Mouse (Mus musculus) intestine, embryonic 14.5 days (tissue): ENCODE results near the gene Ddx54. TPM values are rescaled to one million over a fixed set of nuclear protein-coding genes. Genes with fewer than 3 reads are reported as not detected.
A peak's percentile ranks its signal among the peaks of the same experiment; 100 is the strongest.

Experiments
- ATAC-seq: fragments of 200-750 bp; cut with Nextera tagmentation; replicated peaks from 2 replicates; pipeline ENCODE4 v1.8.0; 2017; ENCODE audit warnings: low read depth, moderate number of reproducible peaks, moderate TSS enrichment, moderate library complexity; ENCODE audit not compliant: low FRiP score, low TSS enrichment
- DNase-seq: peaks from one replicate; pipeline ENCODE4 v3.0.0-alpha.2; 2018; ENCODE audit warnings: low spot score
- H3K27ac ChIP-seq: fragments of 300-500 bp; sonication (generic); 2 replicates; pipeline ENCODE4 v1.5.1; 2014; ENCODE audit warnings: low read depth, mild to moderate bottlenecking, control low read depth
- H3K27me3 ChIP-seq: fragments of 300-500 bp; sonication (generic); replicated peaks from 2 replicates; pipeline ENCODE4 v1.6.1; 2014; ENCODE audit warnings: low read length, control low read depth; ENCODE audit not compliant: control insufficient read depth, insufficient read depth
- H3K36me3 ChIP-seq: fragments of 300-500 bp; sonication (generic); 2 replicates; pipeline ENCODE4 v1.6.1; 2014; ENCODE audit warnings: low read length, control low read depth; ENCODE audit not compliant: control insufficient read depth, insufficient read depth
- H3K4me1 ChIP-seq: fragments of 300-500 bp; sonication (generic); replicated peaks from 2 replicates; pipeline ENCODE4 v1.6.1; 2014; ENCODE audit warnings: low read length, control low read depth, mixed read lengths; ENCODE audit not compliant: control insufficient read depth, insufficient read depth
- H3K4me2 ChIP-seq: fragments of 300-500 bp; sonication (generic); 2 replicates; pipeline ENCODE4 v1.6.1; 2014; ENCODE audit warnings: low read length
- H3K4me3 ChIP-seq: fragments of 300-500 bp; sonication (generic); 2 replicates; pipeline ENCODE4 v1.5.1; 2014; ENCODE audit warnings: low read depth, low read length, control low read depth, mixed read lengths
- H3K9ac ChIP-seq: fragments of 300-500 bp; sonication (generic); 2 replicates; pipeline ENCODE4 v1.6.1; 2014; ENCODE audit warnings: mild to moderate bottlenecking, low read length
- H3K9me3 ChIP-seq: fragments of 300-500 bp; sonication (generic); 2 replicates; pipeline ENCODE4 v1.6.1; 2016; ENCODE audit warnings: low read length, control low read depth; ENCODE audit not compliant: control insufficient read depth
- WGBS: fragments of 180-500 bp; shearing (Covaris S2); extraction: QIAGEN DNeasy Blood & Tissue Kit; methylation state at CpG from one replicate; pipeline ENCODE4 v1.1.7; 2014; 5-methylcytosine and 5-hydroxymethylcytosine counted together
- polyA plus RNA-seq: library from polyadenylated mRNA; unstranded; fragments of >200 nt; fragmentation: Nextera tagmentation; extraction: Ambion mirVana; gene quantifications from 2 replicates; pipeline ENCODE4 v1.2.1, GENCODE M21; 2014

Gene Ddx54
- polyA plus RNA-seq, 1 experiment from 2014 or later: 41.0 TPM

DNA sequence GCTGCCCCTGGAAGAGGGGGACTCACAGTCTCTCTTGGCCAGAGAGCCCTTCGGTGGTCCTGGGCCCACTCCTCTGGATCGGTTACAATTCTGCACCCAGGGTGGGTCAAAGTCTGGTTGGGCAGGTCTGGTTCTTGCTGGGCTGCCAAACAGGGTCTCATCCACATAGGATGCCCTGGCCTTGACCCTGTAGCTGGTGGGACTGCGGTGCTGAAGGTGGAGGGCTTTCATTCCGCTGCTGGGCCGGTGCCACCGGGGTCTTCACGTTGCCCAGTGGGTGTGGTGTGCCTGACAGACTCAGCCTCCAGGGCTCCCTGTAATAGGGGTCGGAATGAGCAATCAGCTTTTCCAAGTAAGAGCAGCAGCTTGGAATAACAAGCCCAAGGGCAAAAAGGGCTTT, 1.1 kb upstream of the Ddx54 start:
- 44% methylated on average over 8 of the region's 8 CpGs for WGBS
- H3K4me2 ChIP-seq: peak overlapping the region; percentile 80
- H3K9ac ChIP-seq: peak overlapping the region; percentile 66
- H3K27me3 ChIP-seq: no peaks in the 10 kb centered on the region
- DNase-seq: no peak
- 0 out of 2 replicates have a peak, but pooled peaks cover 5% of the 10 kb centered on the region for H3K9me3 ChIP-seq
- no peak overlapping the region for H3K27ac ChIP-seq
- peak overlapping the region; percentile 83 for H3K4me3 ChIP-seq
- 0 out of 2 replicates have a peak, but pooled peaks cover 17% of the 10 kb centered on the region for H3K36me3 ChIP-seq
- ATAC-seq: no peak
- peaks cover 12% of the 10 kb centered on the region for H3K4me1 ChIP-seq

DNA sequence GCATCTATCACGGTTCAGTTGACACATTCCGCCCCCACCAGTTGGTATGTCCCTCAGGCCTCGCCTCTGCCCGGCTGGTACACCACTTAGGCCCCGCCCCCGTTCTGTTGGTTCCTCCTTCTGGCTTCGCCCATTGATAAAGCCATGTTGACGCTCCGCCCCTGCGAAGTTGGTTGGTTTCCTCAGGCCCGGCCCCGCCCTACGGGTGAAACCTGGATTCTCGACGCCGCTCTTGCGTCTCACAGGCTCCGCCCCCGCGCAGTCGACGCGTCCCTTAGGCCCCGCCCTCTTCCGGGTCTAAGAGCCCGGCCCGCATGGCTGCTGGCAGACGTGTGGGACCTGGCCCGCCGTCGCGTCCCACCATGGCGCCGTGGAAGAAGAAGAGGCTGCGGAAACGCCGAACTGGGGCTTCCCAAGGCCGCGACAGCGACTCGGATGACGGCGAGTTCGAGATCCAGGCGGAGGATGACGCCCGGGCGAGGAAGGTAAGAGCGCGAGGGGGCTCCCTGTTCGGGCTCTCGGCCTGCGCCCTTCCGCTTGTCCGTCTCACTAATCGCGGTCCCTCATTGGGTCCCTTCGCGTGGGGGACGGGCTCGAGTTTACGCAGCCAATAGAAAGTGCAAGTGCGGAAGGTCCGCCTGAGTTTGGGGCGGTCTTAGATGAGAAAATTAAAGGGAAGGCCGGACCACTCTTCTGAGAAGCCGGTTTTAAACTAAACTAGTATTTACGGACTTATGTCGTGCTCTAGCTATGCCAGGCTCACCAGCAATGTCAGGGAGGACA, 474 bp downstream of the Ddx54 start:
- H3K9me3 ChIP-seq: 0 out of 2 replicates have a peak, but pooled peaks cover 5% of the 10 kb centered on the region
- H3K27me3 ChIP-seq: no peaks in the 10 kb centered on the region
- peak overlapping the region; percentile 83 for H3K4me3 ChIP-seq
- under 1% methylated on average over 69 of the region's 69 CpGs for WGBS
- peak; percentile 95 for ATAC-seq
- peak overlapping the region; percentile 80 for H3K4me2 ChIP-seq
- peak; percentile 100 for DNase-seq
- peak overlapping the region; percentile 82 for H3K27ac ChIP-seq
- peaks cover 12% of the 10 kb centered on the region for H3K4me1 ChIP-seq
- peak overlapping the region; percentile 66 for H3K9ac ChIP-seq
- peaks cover 22% of the 10 kb centered on the region for H3K36me3 ChIP-seq

DNA sequence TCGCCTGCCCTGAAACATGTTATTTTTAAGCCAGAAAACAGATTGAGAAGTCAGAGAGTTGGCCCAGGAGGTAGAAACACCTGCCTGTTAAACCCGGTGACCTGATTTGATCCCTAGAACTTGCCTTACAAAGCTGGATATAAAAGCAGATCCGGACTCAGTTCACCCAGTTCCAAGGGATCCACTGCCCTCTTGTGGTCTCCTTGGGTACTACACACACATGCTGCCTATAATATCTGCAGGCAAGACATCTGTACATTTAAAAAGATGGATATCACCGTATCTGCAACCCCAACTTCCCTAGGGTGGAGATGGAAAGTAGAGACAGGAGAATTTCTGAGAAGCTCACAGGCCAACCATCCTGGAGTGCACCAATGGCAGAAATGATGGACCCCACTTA, 3.4 kb downstream of the Ddx54 start:
- 94% methylated on average over 4 of the region's 4 CpGs for WGBS
- Histone ChIP-seq H3K4me1 (peaks cover 12% of the 10 kb centered on the region), H3K27ac (no peak overlapping the region), H3K4me2 (no peak overlapping the region), H3K36me3 (peaks cover 50% of the 10 kb centered on the region), H3K9me3 (0 out of 2 replicates have a peak, but pooled peaks cover 8% of the 10 kb centered on the region), H3K27me3 (no peaks in the 10 kb centered on the region), H3K9ac (no peak overlapping the region), H3K4me3 (no peak overlapping the region)
- DNase-seq (peak; percentile 72), ATAC-seq (no peak)

DNA sequence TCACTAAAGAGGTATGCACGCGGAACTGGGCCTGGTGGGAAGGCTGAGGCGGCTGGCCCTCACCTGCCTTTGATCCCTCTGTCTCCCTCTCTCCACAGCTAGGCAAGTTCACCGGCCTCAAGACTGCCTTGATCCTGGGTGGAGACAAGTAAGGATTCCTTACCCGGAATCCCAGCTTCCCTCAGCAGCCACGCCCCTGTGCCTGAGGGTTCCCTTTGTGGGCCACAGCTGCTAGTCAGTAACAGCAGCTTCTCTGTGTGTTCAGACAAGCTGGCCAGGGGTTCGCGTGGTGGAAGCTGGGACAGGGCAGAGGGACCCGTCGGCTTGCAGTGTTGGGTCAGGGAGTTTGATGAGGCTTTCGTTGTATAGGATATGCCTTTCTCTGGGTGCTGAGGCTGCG, 6.2 kb downstream of the Ddx54 start:
- WGBS: 85% methylated on average over 12 of the region's 12 CpGs
- no peak for DNase-seq
- no peak overlapping the region for H3K27ac ChIP-seq

DNA sequence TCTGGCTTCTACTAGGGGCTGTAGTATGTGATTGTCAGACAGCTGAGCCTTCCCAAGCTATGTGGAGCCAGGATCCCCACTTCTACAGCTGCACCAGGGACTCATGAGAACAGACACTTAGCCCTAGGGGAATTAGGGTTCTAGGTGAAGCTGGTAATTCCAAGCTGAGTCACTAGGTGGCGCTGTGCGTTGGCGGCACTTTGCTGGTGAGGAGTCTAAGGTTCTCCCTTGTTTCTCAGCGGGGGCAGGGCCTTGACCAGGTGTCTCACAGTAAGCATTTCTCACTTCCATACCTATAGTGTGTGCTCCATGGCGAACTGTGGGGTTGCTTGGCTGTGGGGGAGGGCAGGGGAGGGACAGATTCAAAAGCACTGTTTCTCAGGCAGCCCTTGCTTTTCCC, 6.7 kb downstream of the Ddx54 start:
- Histone ChIP-seq H3K27me3 (no peaks in the 10 kb centered on the region), H3K36me3 (peaks cover 82% of the 10 kb centered on the region), H3K27ac (no peak overlapping the region), H3K4me3 (no peak overlapping the region), H3K9ac (no peak overlapping the region), H3K4me2 (no peak overlapping the region), H3K4me1 (no peaks in the 10 kb centered on the region), H3K9me3 (0 out of 2 replicates have a peak, but pooled peaks cover 8% of the 10 kb centered on the region)
- WGBS: 20% methylated on average over 5 of the region's 5 CpGs
- DNase-seq (peak; percentile 87), ATAC-seq (no peak)

More for the DNA sequence above, 6.2 kb downstream of the Ddx54 start:
- H3K4me3 ChIP-seq: no peak overlapping the region
- H3K27me3 ChIP-seq: no peaks in the 10 kb centered on the region
- 0 out of 2 replicates have a peak, but pooled peaks cover 8% of the 10 kb centered on the region for H3K9me3 ChIP-seq
- peaks cover 77% of the 10 kb centered on the region for H3K36me3 ChIP-seq
- no peak overlapping the region for H3K4me2 ChIP-seq
- peaks cover 4% of the 10 kb centered on the region for H3K4me1 ChIP-seq
- H3K9ac ChIP-seq: no peak overlapping the region
- no peak for ATAC-seq

DNA sequence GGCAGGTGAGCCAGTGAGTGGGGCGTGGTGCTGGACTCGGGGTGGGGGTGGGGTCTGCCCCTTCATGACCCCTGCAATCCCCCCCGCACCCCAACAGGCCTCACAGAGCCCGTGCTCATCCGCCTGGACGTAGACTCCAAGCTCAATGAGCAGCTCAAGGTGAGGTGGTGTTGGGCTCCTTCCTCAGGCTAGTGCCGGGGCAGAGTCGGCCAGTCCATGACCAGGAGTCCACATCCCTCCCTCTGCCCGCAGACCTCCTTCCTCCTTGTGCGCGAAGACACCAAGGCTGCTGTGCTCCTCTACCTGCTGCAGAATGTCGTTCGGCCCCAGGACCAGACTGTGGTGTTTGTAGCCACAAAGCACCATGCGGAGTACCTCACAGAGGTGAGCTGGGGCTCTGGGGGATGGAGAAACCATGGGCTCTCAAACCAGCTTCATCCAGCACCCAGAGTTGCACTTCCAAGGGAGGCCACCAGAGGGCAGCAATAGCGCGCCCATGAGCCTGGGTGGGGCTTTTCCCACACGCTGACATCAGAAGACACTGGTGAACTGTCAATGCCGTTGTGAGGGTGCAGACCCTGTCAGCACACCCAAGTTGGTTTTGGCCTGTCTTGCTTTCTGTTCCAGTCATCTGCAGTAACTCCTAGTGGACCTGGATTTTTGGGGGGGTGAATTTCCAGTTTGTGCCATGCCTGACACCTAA, 8.0 kb downstream of the Ddx54 start:
- Histone ChIP-seq H3K27me3 (no peaks in the 10 kb centered on the region), H3K4me2 (no peak overlapping the region), H3K9ac (no peak overlapping the region), H3K36me3 (peaks cover 90% of the 10 kb centered on the region), H3K4me1 (no peaks in the 10 kb centered on the region), H3K4me3 (no peak overlapping the region), H3K9me3 (0 out of 2 replicates have a peak, but pooled peaks cover 8% of the 10 kb centered on the region), H3K27ac (no peak overlapping the region)
- no peak for ATAC-seq
- DNase-seq: peak; percentile 96
- 67% methylated on average over 18 of the region's 18 CpGs for WGBS

DNA sequence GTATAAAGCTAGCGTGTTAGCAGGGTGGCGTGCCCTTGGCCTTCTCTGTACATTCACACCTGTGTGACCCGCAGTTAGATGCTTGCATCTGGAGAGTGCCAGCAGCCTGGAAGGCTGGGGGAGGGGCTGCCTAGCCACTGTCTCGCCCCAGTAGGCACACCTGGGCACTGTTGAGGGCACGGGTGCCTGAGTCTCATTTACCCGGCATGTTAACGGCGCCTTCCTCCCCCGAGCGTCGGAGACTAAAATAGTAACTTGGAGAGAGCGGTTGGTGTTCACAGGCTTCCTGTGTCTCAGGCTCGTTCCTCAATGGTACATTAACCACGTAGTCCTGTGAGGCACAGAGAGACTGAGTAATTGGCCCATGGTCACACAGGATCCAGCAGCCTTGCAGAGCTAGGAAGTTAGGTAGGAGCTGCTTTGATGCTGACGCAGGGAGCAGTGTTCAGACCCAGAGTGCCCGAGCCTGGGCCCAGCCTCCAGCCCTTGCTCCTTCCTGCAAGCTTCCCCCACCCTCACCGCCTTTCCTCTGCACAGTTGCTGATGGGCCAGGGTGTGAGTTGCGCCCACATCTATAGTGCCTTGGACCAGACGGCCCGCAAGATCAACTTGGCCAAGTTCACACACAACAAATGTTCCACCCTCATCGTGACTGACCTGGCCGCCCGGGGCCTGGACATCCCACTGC, 8.7 kb downstream of the Ddx54 start:
- Histone ChIP-seq H3K36me3 (peaks cover 90% of the 10 kb centered on the region), H3K9me3 (0 out of 2 replicates have a peak, but pooled peaks cover 3% of the 10 kb centered on the region), H3K27me3 (no peaks in the 10 kb centered on the region), H3K4me1 (no peaks in the 10 kb centered on the region), H3K27ac (no peak overlapping the region), H3K4me3 (no peak overlapping the region), H3K4me2 (no peak overlapping the region), H3K9ac (no peak overlapping the region)
- DNase-seq: no peak
- WGBS: 92% methylated on average over 23 of the region's 23 CpGs
- ATAC-seq: no peak

DNA sequence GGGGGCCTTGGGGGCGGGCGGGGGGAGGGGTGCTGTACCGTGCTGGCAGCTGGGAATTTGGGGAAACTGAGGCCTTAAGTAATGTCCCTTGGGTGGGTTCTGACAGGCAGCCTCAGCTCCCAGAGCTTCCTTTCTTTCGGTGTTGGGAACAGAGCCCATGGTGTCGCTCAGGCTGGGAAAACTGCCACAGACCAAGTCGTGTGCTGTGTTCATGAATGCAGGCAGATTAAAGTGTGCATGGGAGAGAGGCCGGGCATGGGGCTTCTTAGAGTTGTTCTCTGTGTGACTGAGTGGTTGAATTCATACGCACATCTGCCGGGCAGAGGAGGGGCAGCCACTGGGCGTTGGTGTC, 9.3 kb downstream of the Ddx54 start:
- Histone ChIP-seq H3K9ac (no peak overlapping the region), H3K36me3 (peaks cover 92% of the 10 kb centered on the region), H3K4me3 (no peak overlapping the region), H3K4me2 (no peak overlapping the region), H3K27me3 (no peaks in the 10 kb centered on the region), H3K27ac (no peak overlapping the region), H3K9me3 (0 out of 2 replicates have a peak, but pooled peaks cover 3% of the 10 kb centered on the region), H3K4me1 (no peaks in the 10 kb centered on the region)
- DNase-seq (no peak), ATAC-seq (no peak)
- WGBS: 82% methylated on average over 10 of the region's 10 CpGs
